Mouse (Mus musculus): ENCODE measurements at regions not wholly inside any gene's neighbourhood (a gene's known extent, or its start where the extent isn't known, plus 50 kb on each side); places are given as distances from the start of the nearest gene placed in this dataset.
"Not testable (repeated sequence)": the region's sequence is repeated elsewhere in the genome, so short reads cannot be mapped to it uniquely, and the experiment has no call there.

DNA sequence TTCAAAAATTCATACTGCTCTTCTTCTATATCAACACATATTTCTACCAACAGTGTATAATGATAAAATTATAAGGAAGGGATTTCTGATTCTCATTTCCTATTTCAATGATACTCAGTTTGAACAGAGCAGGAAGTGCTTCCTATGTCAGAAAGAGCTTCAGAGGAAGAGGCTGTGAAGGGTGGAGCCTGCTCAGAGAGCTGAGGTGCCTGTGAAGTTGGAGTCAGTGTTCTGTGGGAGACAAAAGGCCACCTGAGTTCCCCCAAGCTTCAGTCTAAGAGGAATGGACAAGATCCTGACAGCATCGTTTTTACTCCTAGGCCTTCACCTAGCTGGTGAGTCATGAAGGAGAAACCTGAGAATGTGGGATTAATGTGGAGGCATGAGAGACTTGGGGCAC, 613.5 kb downstream of the Dad1 start:
- not testable (repeated sequence) for TF ChIP-seq MAFK (IDR thresholded peaks at IDR 0.05; ENCODE audit: insufficient read depth, low read depth, low read length); HCFC1 (IDR thresholded peaks at IDR 0.05; ENCODE audit: borderline replicate concordance, insufficient read depth, low read length)

Data from ES-E14 (cell line).